Mouse (Mus musculus) naive thymus-derived CD4-positive, alpha-beta T cell, adult 5 months (primary cell): ENCODE data around the gene Slc39a13. TPM values are rescaled to one million over a fixed set of nuclear protein-coding genes. Genes with fewer than 3 reads are reported as not detected.

Experiments used
- polyA plus RNA-seq: library from polyadenylated mRNA; unstranded; fragments of 100-300 nt; shearing (Covaris generic); gene quantifications from one replicate; pipeline ENCODE4 v1.2.1, GENCODE M21; 2017

Gene Slc39a13
- polyA plus RNA-seq: 17.6 TPM

GRCm38 (mm10) chr2:91070076-91070800 lies at the start of gene Slc39a13:
Gene Slc39a13, minus strand, starts transcription at chr2:91070417.

GRCm38 (mm10) chr2:91117585-91118275 lies 47.5 kb upstream of the Slc39a13 start, which contains the start of gene Mybpc3:
Gene Mybpc3, plus strand, starts transcription at chr2:91118144.

GRCm38 (mm10) chr2:91081775-91082695 lies 11.8 kb upstream of the Slc39a13 start, which contains the start of gene Spi1:
Gene Spi1, plus strand, starts transcription at chr2:91082390.

GRCm38 (mm10) chr2:91053934-91054382 lies 16.3 kb downstream of the Slc39a13 start, which contains the start of gene Psmc3:
Gene Psmc3, plus strand, starts transcription at chr2:91054009.

GRCm38 (mm10) chr2:91035385-91035784 lies 34.8 kb downstream of the Slc39a13 start, which contains the start of gene Rapsn:
Gene Rapsn, plus strand, starts transcription at chr2:91035620.

Other genes starting within 250 kb of the Slc39a13 start
- gene Mtch2, start 223.3 kb downstream of the Slc39a13 start, polyA plus RNA-seq: 122 TPM
- gene C1qtnf4, start 184.6 kb downstream of the Slc39a13 start, polyA plus RNA-seq: 2.3 TPM
- 26.6 TPM for gene Kbtbd4, start 165.7 kb downstream of the Slc39a13 start, polyA plus RNA-seq
- 128 TPM for gene Ndufs3, start 165.6 kb downstream of the Slc39a13 start, polyA plus RNA-seq
- 173 TPM for gene Celf1, start 130.0 kb downstream of the Slc39a13 start, polyA plus RNA-seq
- gene Rapsn, start 34.8 kb downstream of the Slc39a13 start, polyA plus RNA-seq: 0.70 TPM
- gene Psmc3, start 16.4 kb downstream of the Slc39a13 start, polyA plus RNA-seq: 189 TPM
- gene Spi1, start 12.0 kb upstream of the Slc39a13 start, polyA plus RNA-seq: not detected
- 0.09 TPM for gene Mybpc3, start 47.7 kb upstream of the Slc39a13 start, polyA plus RNA-seq
- 254 TPM for gene Madd, start 113.4 kb upstream of the Slc39a13 start, polyA plus RNA-seq
- 1.5 TPM for gene Nr1h3, start 132.4 kb upstream of the Slc39a13 start, polyA plus RNA-seq
- 5.4 TPM for gene Acp2, start 132.5 kb upstream of the Slc39a13 start, polyA plus RNA-seq
- 124 TPM for gene Ddb2, start 166.6 kb upstream of the Slc39a13 start, polyA plus RNA-seq
- gene Pacsin3, start 185.5 kb upstream of the Slc39a13 start, polyA plus RNA-seq: 0.62 TPM
- 112 TPM for gene Arfgap2, start 194.6 kb upstream of the Slc39a13 start, polyA plus RNA-seq